Mouse (Mus musculus) regulatory T cell (primary cell): ENCODE measurements around the gene Olfr119.
"Not testable (repeated sequence)": the region's sequence is repeated elsewhere in the genome, so short reads cannot be mapped to it uniquely, and the experiment has no call there.

Source experiments
- in situ Hi-C: fragments of 300-600 bp; cut with MboI, MseI; formaldehyde crosslinking; loops from one replicate; pipeline ENCODE4 v1.15.1; 2025; ENCODE audit warnings: high pct_unique_total_duplicates

The Olfr119 gene

GRCm38 (mm10) chr17:37696264-37696663, at the start of gene Olfr119:
Gene Olfr119, plus strand, starts transcription at chr17:37696564.
- in situ Hi-C loops: not testable (repeated sequence)

GRCm38 (mm10) chr17:37663682-37664081, 32.7 kb upstream of the Olfr119 start, which contains the start of gene Olfr117:
Gene Olfr117, minus strand, starts transcription at chr17:37663782.
- in situ Hi-C loops: no loop called here

GRCm38 (mm10) chr17:37666688-37667087, 29.7 kb upstream of the Olfr119 start, which contains the start of gene Olfr118:
Gene Olfr118, plus strand, starts transcription at chr17:37666988.
- in situ Hi-C loops: no loop called here

- in situ Hi-C loops: no loop called here
Measured at GRCm38 (mm10) chr17:37721508-37721907, 25.1 kb downstream of the Olfr119 start, which contains the start of gene Olfr120. Gene Olfr120, plus strand, starts transcription at chr17:37721808.

- in situ Hi-C loops: no loop called here
Measured at GRCm38 (mm10) chr17:37738070-37738469, 41.7 kb downstream of the Olfr119 start.
